Mouse (Mus musculus) CH12.LX (cell line): ENCODE measurements around the gene Mllt3. TPM values are rescaled to one million over a fixed set of nuclear protein-coding genes. Genes with fewer than 3 reads are reported as not detected.

ENCODE experiments used
- DNase-seq: peaks from one replicate; pipeline ENCODE4 v3.0.0-alpha.2; 2013; ENCODE audit errors: extremely low read depth
- H3K27ac ChIP-seq: 2 replicates; pipeline ENCODE4 v1.5.1; 2012; ENCODE audit warnings: low read depth, mild to moderate bottlenecking, control low read depth, moderate library complexity; ENCODE audit not compliant: insufficient read depth
- H3K27me3 ChIP-seq: replicated peaks from 2 replicates; pipeline ENCODE3; 2012; ENCODE audit warnings: inconsistent platforms
- H3K36me3 ChIP-seq, 2 experiments: replicated peaks in 1 of 2; 2 replicates each; pipeline versions ENCODE3 to v1.6.1; 2012; ENCODE audit warnings: inconsistent platforms in 1 of 2, low read length in 1 of 2, mild to moderate bottlenecking in 1 of 2, mixed read lengths in 1 of 2, moderate library complexity in 1 of 2; ENCODE audit not compliant: control insufficient read depth in 1 of 2, insufficient read depth in 1 of 2
- H3K4me1 ChIP-seq, 2 experiments: 2 replicates each; pipeline ENCODE4 v1.6.1; 2012; ENCODE audit warnings: inconsistent platforms in 1 of 2, moderate library complexity in 1 of 2; ENCODE audit not compliant: insufficient read depth in 2 of 2, control insufficient read depth in 1 of 2
- H3K4me2 ChIP-seq: 2 replicates; pipeline ENCODE4 v1.6.1; 2012; ENCODE audit warnings: low read depth, mild to moderate bottlenecking, control low read depth; ENCODE audit not compliant: poor library complexity, insufficient read depth, severe bottlenecking
- H3K4me3 ChIP-seq, 3 experiments: fragments of 150-350 bp in 1 of 3; sonication (generic) in 1 of 3; replicated peaks in 1 of 3; 2 replicates each; pipeline versions ENCODE3 to v1.5.1; 2011 to 2012; ENCODE audit warnings: low read depth in 2 of 3, low read length in 2 of 3, mild to moderate bottlenecking in 2 of 3, moderate library complexity in 2 of 3, control low read depth in 1 of 3, improper control_type of control experiment in 1 of 3, inconsistent platforms in 1 of 3, mixed read lengths in 1 of 3; ENCODE audit not compliant: poor library complexity in 1 of 3
- H3K79me2 ChIP-seq: replicated peaks from 2 replicates; pipeline ENCODE4 v1.6.1; 2012; ENCODE audit warnings: mild to moderate bottlenecking, moderate library complexity; ENCODE audit not compliant: control insufficient read depth, poor library complexity, insufficient read depth, severe bottlenecking; ENCODE audit errors: extremely low read depth
- H3K9ac ChIP-seq: 2 replicates; pipeline ENCODE4 v1.6.1; 2012; ENCODE audit warnings: low read depth, mild to moderate bottlenecking, control low read depth, moderate library complexity; ENCODE audit not compliant: insufficient read depth
- H3K9me3 ChIP-seq: replicated peaks from 2 replicates; pipeline ENCODE3; 2012; ENCODE audit warnings: low read length, inconsistent platforms, mixed read lengths
- CHD1 ChIP-seq: IDR thresholded peaks from 2 replicates; pipeline ENCODE4 v1.6.1; 2012; ENCODE audit warnings: low read depth, low read length, improper control_type of control experiment, inconsistent platforms
- CTCF ChIP-seq, 2 experiments: IDR thresholded peaks in 1 of 2; conservative IDR thresholded peaks in 1 of 2; 2 replicates each; pipeline ENCODE4 v1.5.1; 2011 to 2012; ENCODE audit warnings: low read depth in 2 of 2, low read length in 2 of 2, improper control_type of control experiment in 1 of 2, inconsistent platforms in 1 of 2, mild to moderate bottlenecking in 1 of 2, moderate library complexity in 1 of 2
- E2F4 ChIP-seq: IDR thresholded peaks from 2 replicates; pipeline ENCODE4 v1.6.1; 2011; ENCODE audit warnings: low read depth, low read length, improper control_type of control experiment; ENCODE audit not compliant: insufficient replicate concordance
- ELF1 ChIP-seq: IDR thresholded peaks from 2 replicates; pipeline ENCODE4 v1.6.1; 2014; ENCODE audit warnings: low read depth, mild to moderate bottlenecking, inconsistent platforms, low read length, improper control_type of control experiment
- ETS1 ChIP-seq: conservative IDR thresholded peaks from 2 replicates; pipeline ENCODE4 v1.6.1; 2012; ENCODE audit warnings: low read depth, mild to moderate bottlenecking, inconsistent platforms, low read length, improper control_type of control experiment, moderate library complexity
- IRF4 ChIP-seq: IDR thresholded peaks from 2 replicates; pipeline ENCODE4 v1.6.1; 2014; ENCODE audit warnings: low read depth, mild to moderate bottlenecking, inconsistent platforms, low read length, improper control_type of control experiment
- JUN ChIP-seq: IDR thresholded peaks from 2 replicates; pipeline ENCODE4 v1.6.1; 2011; ENCODE audit warnings: low read depth, mild to moderate bottlenecking, low read length, improper control_type of control experiment, moderate library complexity; ENCODE audit not compliant: insufficient read depth
- JUND ChIP-seq: conservative IDR thresholded peaks from 2 replicates; pipeline ENCODE4 v1.6.1; 2011; ENCODE audit warnings: low read depth, low read length, improper control_type of control experiment
- KAT2A ChIP-seq: IDR thresholded peaks from 2 replicates; pipeline ENCODE4 v1.6.1; 2012; ENCODE audit warnings: low read length, improper control_type of control experiment, inconsistent platforms; ENCODE audit not compliant: insufficient replicate concordance
- MAZ ChIP-seq: IDR thresholded peaks from 2 replicates; pipeline ENCODE4 v1.6.1; 2012; ENCODE audit warnings: low read depth, mild to moderate bottlenecking, inconsistent platforms, low read length, improper control_type of control experiment, moderate library complexity
- MEF2A ChIP-seq: IDR thresholded peaks from 2 replicates; pipeline ENCODE4 v1.6.1; 2014; ENCODE audit warnings: low read depth, mild to moderate bottlenecking, inconsistent platforms, low read length, improper control_type of control experiment, borderline replicate concordance
- MXI1 ChIP-seq: IDR thresholded peaks from 2 replicates; pipeline ENCODE4 v1.6.1; 2011; ENCODE audit warnings: mild to moderate bottlenecking, low read depth, low read length, improper control_type of control experiment
- NRF1 ChIP-seq: IDR thresholded peaks from 2 replicates; pipeline ENCODE4 v1.6.1; 2014; ENCODE audit warnings: low read depth, mild to moderate bottlenecking, inconsistent platforms, low read length, improper control_type of control experiment, moderate library complexity
- PAX5 ChIP-seq: IDR thresholded peaks from 2 replicates; pipeline ENCODE4 v1.6.1; 2012; ENCODE audit warnings: low read length, inconsistent platforms, mixed read lengths
- POLR2A ChIP-seq: IDR thresholded peaks from 2 replicates; pipeline ENCODE4 v1.6.1; 2011; ENCODE audit warnings: low read depth, mild to moderate bottlenecking, improper control_type of control experiment, low read length
- POLR2AphosphoS2 ChIP-seq: IDR thresholded peaks from 2 replicates; pipeline ENCODE4 v1.6.1; 2011; ENCODE audit warnings: low read depth, low read length, improper control_type of control experiment
- RCOR1 ChIP-seq: conservative IDR thresholded peaks from 2 replicates; pipeline ENCODE4 v1.6.1; 2012; ENCODE audit warnings: low read depth, mild to moderate bottlenecking, inconsistent platforms, low read length, improper control_type of control experiment
- SMC3 ChIP-seq: IDR thresholded peaks from 2 replicates; pipeline ENCODE4 v1.6.1; 2011; ENCODE audit warnings: low read depth, low read length, improper control_type of control experiment
- USF2 ChIP-seq: conservative IDR thresholded peaks from 2 replicates; pipeline ENCODE4 v1.6.1; 2011; ENCODE audit warnings: low read depth, low read length, improper control_type of control experiment
- ZKSCAN1 ChIP-seq: IDR thresholded peaks from 2 replicates; pipeline ENCODE4 v1.6.1; 2012; ENCODE audit warnings: low read depth, inconsistent platforms, low read length, improper control_type of control experiment, borderline replicate concordance
- ZNF384 ChIP-seq: IDR thresholded peaks from 2 replicates; pipeline ENCODE4 v1.6.1; 2012; ENCODE audit warnings: low read depth, low read length, improper control_type of control experiment, inconsistent platforms
- dilution Hi-C: fragments of 300-500 bp; cut with MboI; formaldehyde crosslinking; loops from 2 replicates; pipeline ENCODE4 v1.14.3; 2020; ENCODE audit warnings: low sequenced_read_pairs; ENCODE audit not compliant: extremely low pct_unique_long_range_greater_than_20kb, extremely low pct_ligation_motif_present
- in situ Hi-C: fragments of 300-500 bp; cut with MboI; formaldehyde crosslinking; loops from 3 replicates; pipeline ENCODE4 v1.14.3; 2019; ENCODE audit warnings: low sequenced_read_pairs, low pct_ligation_motif_present, low pct_unique_long_range_greater_than_20kb, mixed read lengths
- polyA plus RNA-seq: library from polyadenylated mRNA; unstranded; fragments of >175 nt; gene quantifications from 2 replicates; pipeline ENCODE4 v1.2.1, GENCODE M21; 2012; ENCODE audit warnings: low read depth; ENCODE audit not compliant: insufficient read length
- total RNA-seq, 2 experiments: library from RNA; depleted of rRNA; stranded (reverse); fragments of 300-350 nt in 1 of 2; fragments of >200 nt in 1 of 2; gene quantifications; 2 replicates each; pipeline ENCODE4 v1.2.3; 2012 to 2014

The Mllt3 gene
- total and polyA plus RNA-seq, 3 experiments: 8.3 to 20.9 (median 10.1) TPM

GRCm38 (mm10) chr4:88032151-88033098, 739 bp downstream of the Mllt3 start:
- dilution Hi-C loops: no loop called here
- Histone ChIP-seq H3K9me3 (peaks cover 9% of the 10 kb centered on the region), H3K79me2 (no peaks in the 10 kb centered on the region; the same call in 1 of the 2 replicates), H3K27ac (no peak overlapping the region), H3K36me3 (peaks cover 0 to 20% of the 10 kb centered on the region in 2 experiments), H3K4me3 (peak overlapping the region; percentile 40 to 72 (median 68)), H3K9ac (peak overlapping the region; percentile 55), H3K4me2 (peak overlapping the region; percentile 38; the same call in 1 of the 2 replicates), H3K4me1 (peaks cover 0 to 16% of the 10 kb centered on the region in 2 experiments; a peak in 2 of 4 replicates), H3K27me3 (no peaks in the 10 kb centered on the region)
- DNase-seq: no peak
- in situ Hi-C loops: loop anchor here (25.0 kb wide), 2 partner anchors 305 to 670 kb away; no protein-coding TSS in a partner anchor
- TF ChIP-seq JUND: no peak
- TF ChIP-seq MXI1: no peak
- TF ChIP-seq ZKSCAN1: no peak
- TF ChIP-seq PAX5: no peak
- no peak for TF ChIP-seq USF2
- TF ChIP-seq SMC3: no peak
- TF ChIP-seq KAT2A: no peak
- TF ChIP-seq POLR2A: no peak
- TF ChIP-seq CTCF (conservative IDR thresholded peaks at IDR 0.05 in 1 of 2, IDR thresholded peaks at IDR 0.05 in 1 of 2; ENCODE audit: low read depth in 2 of 2, low read length in 2 of 2): no peak
- TF ChIP-seq E2F4: no peak
- no peak for TF ChIP-seq RCOR1
- TF ChIP-seq NRF1: no peak; the same call in 1 of the 2 replicates
- no peak for TF ChIP-seq ELF1
- no peak for TF ChIP-seq ZNF384
- TF ChIP-seq POLR2AphosphoS2: no peak

- Histone ChIP-seq H3K36me3 (peaks cover 0 to 22% of the 10 kb centered on the region in 2 experiments), H3K4me2 (no peak overlapping the region), H3K27ac (no peak overlapping the region), H3K79me2 (no peaks in the 10 kb centered on the region; the same call in 1 of the 2 replicates), H3K4me1 (peaks cover 0 to 16% of the 10 kb centered on the region in 2 experiments; a peak in 2 of 4 replicates), H3K27me3 (no peaks in the 10 kb centered on the region), H3K4me3 (no peak overlapping the region), H3K9me3 (peaks cover 9% of the 10 kb centered on the region), H3K9ac (no peak overlapping the region)
- in situ Hi-C loops: loop anchor here (25.0 kb wide), 2 partner anchors 306 to 669 kb away; no protein-coding TSS in a partner anchor
- TF ChIP-seq CHD1: no peak
- TF ChIP-seq MAZ: no peak
- TF ChIP-seq IRF4: no peak
- no peak for TF ChIP-seq NRF1
- no peak for TF ChIP-seq MEF2A
- no peak for TF ChIP-seq ETS1
- TF ChIP-seq ZNF384: no peak
- no peak for TF ChIP-seq JUN
- DNase-seq: no peak
- dilution Hi-C loops: no loop called here
Observed at GRCm38 (mm10) chr4:88031211-88032150, 1.7 kb downstream of the Mllt3 start.
